16 mouse cellular contexts compared by ENCODE assay signal in genomic region chr9:61689939-61690338, GRCm38 (mm10).
DNase-seq lines count a peak whose midpoint lies in the region; ATAC-seq and TF ChIP-seq lines count a peak whose summit lies in the region.
"Had no signal": no experiment of that assay in that cellular context is flagged by ENCODE, and none has a peak within 500 bp of the region (broad histone marks: within the 10 kb centered on the region; RNA-seq: fewer than 3 reads in every experiment).

No protein-coding gene starts in this region.

- no peak overlapping the region for H3K9ac ChIP-seq in lung, embryonic 14.5 days
- no peak overlapping the region for H3K9ac ChIP-seq in limb, embryonic 12.5 days (replicated peaks)
- H3K9ac ChIP-seq: liver, postnatal 0 days had no signal

- peaks cover 36% of the 10 kb centered on the region for H3K27me3 ChIP-seq in heart, embryonic 10.5 days (ENCODE audit: insufficient read depth, poor library complexity, severe bottlenecking)
- peaks cover 4% of the 10 kb centered on the region; the same call in 1 of the 2 replicates for H3K27me3 ChIP-seq in lung, embryonic 14.5 days (ENCODE audit: insufficient read depth, low read length)
- H3K27me3 ChIP-seq in limb, embryonic 12.5 days = no peaks in the 10 kb centered on the region
- H3K27me3 ChIP-seq in thymus, adult 2 months (ENCODE audit: control insufficient read depth, insufficient read depth, low read length) = no peaks in the 10 kb centered on the region

- H3K4me3 ChIP-seq in heart, embryonic 10.5 days = no peak overlapping the region
- H3K4me3 ChIP-seq in lung, embryonic 14.5 days (ENCODE audit: low read depth, low read length) = no peak overlapping the region
- no peak overlapping the region for H3K4me3 ChIP-seq in limb, embryonic 12.5 days (replicated peaks)
- no peak overlapping the region for H3K4me3 ChIP-seq in thymus, adult 2 months (ENCODE audit: control insufficient read depth, insufficient read depth, low read length)
- H3K4me3 ChIP-seq: myocyte had no signal

- no peaks in the 10 kb centered on the region for H3K9me3 ChIP-seq in heart, embryonic 10.5 days
- no peaks in the 10 kb centered on the region for H3K9me3 ChIP-seq in lung, embryonic 14.5 days (ENCODE audit: low read depth, low read length)
- H3K9me3 ChIP-seq in limb, embryonic 12.5 days = no peaks in the 10 kb centered on the region

- no peak for TF ChIP-seq CTCF in lung, embryonic 14.5 days (IDR thresholded peaks at IDR 0.05; ENCODE audit: low read depth)
- no peak for TF ChIP-seq CTCF in thymus, adult 2 months (IDR thresholded peaks at IDR 0.05; ENCODE audit: borderline replicate concordance, control insufficient read depth, extremely low read depth, insufficient read depth, low read length, poor library complexity)

- DNase-seq in heart, adult 11 months = peak; percentile 98
- DNase-seq in heart, embryonic 10.5 days (ENCODE audit: low spot score) = no peak
- DNase-seq in lung, embryonic 14.5 days = peak; percentile 63
- no peak for DNase-seq in lung, adult 18-20 months
- DNase-seq in heart, adult 8-10 months (ENCODE audit: low spot score) = peak; percentile 54
- DNase-seq in thymus, adult 2 months = no peak
- DNase-seq in yolk sac, embryonic 10.5 days (ENCODE audit: low spot score) = no peak
- DNase-seq: cerebellum, adult 18-20 months; gastrocnemius, postnatal 36 days; layer of hippocampus, postnatal 36 days; liver, postnatal 0 days; thymus, adult 18-20 months had no signal

- H3K4me2 ChIP-seq in lung, embryonic 14.5 days = no peak overlapping the region
- no peak overlapping the region for H3K4me2 ChIP-seq in limb, embryonic 12.5 days

- no peaks in the 10 kb centered on the region for H3K36me3 ChIP-seq in heart, embryonic 10.5 days
- H3K36me3 ChIP-seq in lung, embryonic 14.5 days (ENCODE audit: insufficient read depth) = no peaks in the 10 kb centered on the region
- no peaks in the 10 kb centered on the region for H3K36me3 ChIP-seq in limb, embryonic 12.5 days
- no peaks in the 10 kb centered on the region for H3K36me3 ChIP-seq in thymus, adult 2 months (ENCODE audit: control insufficient read depth, insufficient read depth, low read length)

- H3K4me1 ChIP-seq in heart, embryonic 10.5 days = 0 out of 2 replicates have a peak, but pooled peaks cover 2% of the 10 kb centered on the region
- H3K4me1 ChIP-seq in lung, embryonic 14.5 days (ENCODE audit: insufficient read depth) = no peaks in the 10 kb centered on the region
- peaks cover 25% of the 10 kb centered on the region for H3K4me1 ChIP-seq in limb, embryonic 12.5 days (replicated peaks)
- no peaks in the 10 kb centered on the region for H3K4me1 ChIP-seq in thymus, adult 2 months (replicated peaks; ENCODE audit: control insufficient read depth, insufficient read depth, low read length)

- WGBS in heart, embryonic 10.5 days = 80% methylated on average over 7 of the region's 7 CpGs
- WGBS in lung, embryonic 14.5 days = 49% methylated on average over 7 of the region's 7 CpGs
- WGBS in limb, embryonic 12.5 days = 32% methylated on average over 7 of the region's 7 CpGs
- WGBS in thymus, adult 2 months = 96% methylated on average over 7 of the region's 7 CpGs

- H3K27ac ChIP-seq in heart, embryonic 10.5 days = no peak overlapping the region
- H3K27ac ChIP-seq in lung, embryonic 14.5 days (ENCODE audit: low read depth) = no peak overlapping the region
- H3K27ac ChIP-seq in limb, embryonic 12.5 days = peak overlapping the region; percentile 76
- H3K27ac ChIP-seq in thymus, adult 2 months (ENCODE audit: control insufficient read depth, insufficient read depth, low read length) = no peak overlapping the region

- no peak for ATAC-seq in lung, embryonic 14.5 days (ENCODE audit: insufficient read depth)
- ATAC-seq in limb, embryonic 12.5 days (ENCODE audit: insufficient number of reproducible peaks, insufficient read depth, low FRiP score, low TSS enrichment, low read depth) = no peak
- ATAC-seq: forebrain, embryonic 16.5 days; intestine, embryonic 16.5 days; liver, postnatal 0 days had no signal

- TF ChIP-seq POLR2A in thymus, adult 2 months (IDR thresholded peaks at IDR 0.05; ENCODE audit: control insufficient read depth, extremely low read depth, insufficient read depth, low read length, poor library complexity) = no peak

Comparison
In these comparisons a context has a peak if more than half of its experiments do, and no peak if none do; other contexts are left out.
1. DNase-seq: peak in heart, adult 11 months (single experiment), lung, embryonic 14.5 days (single experiment) and heart, adult 8-10 months (single experiment); none in heart, embryonic 10.5 days (single experiment), lung, adult 18-20 months (0 of 2), thymus, adult 2 months (single experiment) and yolk sac, embryonic 10.5 days (single experiment).